Mouse (Mus musculus) brain, embryonic 14.5 days (tissue): ENCODE measurements around the gene Fkbp2.

Experiments used
- CTCF ChIP-seq: fragments of 200-500 bp; IDR thresholded peaks from 2 replicates; pipeline ENCODE4 v1.5.1; 2012; ENCODE audit warnings: inconsistent platforms, mild to moderate bottlenecking, moderate library complexity, borderline replicate concordance; ENCODE audit not compliant: insufficient read depth, insufficient read length; ENCODE audit errors: extremely low read depth
- POLR2A ChIP-seq: fragments of 200-500 bp; IDR thresholded peaks from 2 replicates; pipeline ENCODE4 v1.6.1; 2012; ENCODE audit warnings: mild to moderate bottlenecking, inconsistent platforms, borderline replicate concordance; ENCODE audit not compliant: poor library complexity, insufficient read depth, insufficient read length, severe bottlenecking; ENCODE audit errors: extremely low read depth

- TF ChIP-seq CTCF (no peak), POLR2A (no peak)
Measured at GRCm38 (mm10) chr19:6952712-6953037, 27.6 kb downstream of the Fkbp2 start.
